Mouse (Mus musculus): Measurements from ENCODE around the gene Mmp2.

Gene Mmp2

DNA sequence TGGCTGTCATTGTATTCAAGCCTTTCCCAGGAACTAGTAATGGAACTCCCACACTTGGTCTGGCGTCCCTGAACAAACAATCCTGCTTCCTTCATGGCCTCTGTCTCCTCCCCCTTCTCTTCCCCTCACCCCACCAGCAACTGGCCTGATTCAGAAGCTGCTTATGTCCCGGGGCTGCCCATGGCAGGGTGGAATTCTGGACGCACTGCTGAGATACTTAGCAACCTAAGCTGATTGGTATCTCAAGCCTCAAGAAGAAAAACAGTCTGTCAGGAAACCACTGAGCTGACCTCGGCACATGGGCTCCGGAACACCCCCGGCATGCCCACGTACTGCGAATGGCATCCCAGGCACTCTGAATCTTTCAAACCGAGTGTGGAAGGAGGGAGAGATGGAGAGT lies 20.2 kb downstream of the Mmp2 start:
- Histone ChIP-seq H3K27me3 (ENCODE audit: insufficient read depth, low read length) (no peaks in the 10 kb centered on the region), H3K4me1 (replicated peaks; ENCODE audit: low read depth, low read length) (peaks cover 25% of the 10 kb centered on the region), H3K4me3 (replicated peaks; ENCODE audit: low read length) (no peak overlapping the region), H3K36me3 (ENCODE audit: insufficient read depth, low read length) (no peaks in the 10 kb centered on the region), H3K9me3 (ENCODE audit: low read length) (no peaks in the 10 kb centered on the region)
- TF ChIP-seq POU5F1 (IDR thresholded peaks at IDR 0.05; ENCODE audit: borderline replicate concordance, low read length), result no peak
- TF ChIP-seq CTCF (conservative IDR thresholded peaks at IDR 0.05; ENCODE audit: low read length), result no peak
- no peak for TF ChIP-seq NANOG (IDR thresholded peaks at IDR 0.05; ENCODE audit: borderline replicate concordance, low read length)

DNA sequence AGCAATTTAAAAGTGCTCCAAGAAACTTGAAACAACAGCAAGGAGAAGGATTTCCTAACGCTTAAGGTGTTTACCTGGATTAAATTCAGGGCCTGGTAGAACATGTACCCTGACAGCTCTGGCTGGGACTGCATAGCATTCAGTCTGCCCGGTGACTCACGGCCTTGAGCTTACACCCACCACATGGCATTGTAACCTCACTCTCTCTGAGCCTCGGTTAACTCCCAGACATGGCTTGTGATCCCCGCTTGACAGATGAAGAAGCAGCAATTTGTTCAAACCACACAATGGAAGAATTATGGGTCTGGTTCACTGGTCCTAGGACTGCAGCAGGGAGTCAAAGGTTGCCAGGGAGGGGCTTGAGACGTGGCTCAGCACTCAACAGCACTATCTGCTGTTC lies 22.2 kb downstream of the Mmp2 start:
- Histone ChIP-seq H3K4me3 (replicated peaks; ENCODE audit: low read length) (no peak overlapping the region), H3K9me3 (ENCODE audit: low read length) (no peaks in the 10 kb centered on the region), H3K27me3 (ENCODE audit: insufficient read depth, low read length) (peaks cover 12% of the 10 kb centered on the region), H3K4me1 (replicated peaks; ENCODE audit: low read depth, low read length) (peaks cover 25% of the 10 kb centered on the region), H3K36me3 (ENCODE audit: insufficient read depth, low read length) (no peaks in the 10 kb centered on the region)
- no peak for TF ChIP-seq CTCF (conservative IDR thresholded peaks at IDR 0.05; ENCODE audit: low read length)
- no peak for TF ChIP-seq POU5F1 (IDR thresholded peaks at IDR 0.05; ENCODE audit: borderline replicate concordance, low read length)

DNA sequence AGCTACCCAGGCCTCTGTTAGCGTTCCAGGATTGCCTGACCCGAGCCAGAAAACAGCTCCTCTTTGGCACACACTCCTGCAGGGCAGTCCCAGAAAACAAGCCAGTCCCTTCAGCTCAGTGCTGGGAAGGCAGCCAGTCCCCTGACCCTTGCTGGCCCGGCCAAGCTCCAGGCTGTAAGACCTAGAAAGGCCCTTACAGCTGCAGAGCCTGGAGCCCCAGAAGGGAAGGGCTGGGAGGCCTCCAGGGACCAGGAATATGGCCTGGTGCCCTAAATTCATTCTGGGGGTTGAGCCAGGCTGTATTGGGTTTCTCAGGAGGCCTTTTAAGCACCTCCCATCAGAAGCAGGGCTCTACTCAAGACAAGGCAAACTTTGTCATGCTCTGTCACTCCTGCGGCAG lies 23.1 kb downstream of the Mmp2 start:
- Histone ChIP-seq H3K9me3 (ENCODE audit: low read length) (no peaks in the 10 kb centered on the region), H3K27me3 (ENCODE audit: insufficient read depth, low read length) (peaks cover 20% of the 10 kb centered on the region), H3K4me3 (replicated peaks; ENCODE audit: low read length) (no peak overlapping the region), H3K4me1 (replicated peaks; ENCODE audit: low read depth, low read length) (peaks cover 28% of the 10 kb centered on the region), H3K36me3 (ENCODE audit: insufficient read depth, low read length) (no peaks in the 10 kb centered on the region)
- no peak for TF ChIP-seq POU5F1 (IDR thresholded peaks at IDR 0.05; ENCODE audit: borderline replicate concordance, low read length)
- no peak for TF ChIP-seq NANOG (IDR thresholded peaks at IDR 0.05; ENCODE audit: borderline replicate concordance, low read length)
- TF ChIP-seq CTCF (conservative IDR thresholded peaks at IDR 0.05; ENCODE audit: low read length), result no peak

- no peak for TF ChIP-seq CTCF (conservative IDR thresholded peaks at IDR 0.05; ENCODE audit: low read length)
- no peak for TF ChIP-seq POU5F1 (IDR thresholded peaks at IDR 0.05; ENCODE audit: borderline replicate concordance, low read length)
- TF ChIP-seq NANOG (IDR thresholded peaks at IDR 0.05; ENCODE audit: borderline replicate concordance, low read length), result no peak
- peaks cover 35% of the 10 kb centered on the region for H3K4me1 ChIP-seq (replicated peaks; ENCODE audit: low read depth, low read length)
Observed at GRCm38 (mm10) chr8:92851381-92851780, 24.3 kb downstream of the Mmp2 start.

DNA sequence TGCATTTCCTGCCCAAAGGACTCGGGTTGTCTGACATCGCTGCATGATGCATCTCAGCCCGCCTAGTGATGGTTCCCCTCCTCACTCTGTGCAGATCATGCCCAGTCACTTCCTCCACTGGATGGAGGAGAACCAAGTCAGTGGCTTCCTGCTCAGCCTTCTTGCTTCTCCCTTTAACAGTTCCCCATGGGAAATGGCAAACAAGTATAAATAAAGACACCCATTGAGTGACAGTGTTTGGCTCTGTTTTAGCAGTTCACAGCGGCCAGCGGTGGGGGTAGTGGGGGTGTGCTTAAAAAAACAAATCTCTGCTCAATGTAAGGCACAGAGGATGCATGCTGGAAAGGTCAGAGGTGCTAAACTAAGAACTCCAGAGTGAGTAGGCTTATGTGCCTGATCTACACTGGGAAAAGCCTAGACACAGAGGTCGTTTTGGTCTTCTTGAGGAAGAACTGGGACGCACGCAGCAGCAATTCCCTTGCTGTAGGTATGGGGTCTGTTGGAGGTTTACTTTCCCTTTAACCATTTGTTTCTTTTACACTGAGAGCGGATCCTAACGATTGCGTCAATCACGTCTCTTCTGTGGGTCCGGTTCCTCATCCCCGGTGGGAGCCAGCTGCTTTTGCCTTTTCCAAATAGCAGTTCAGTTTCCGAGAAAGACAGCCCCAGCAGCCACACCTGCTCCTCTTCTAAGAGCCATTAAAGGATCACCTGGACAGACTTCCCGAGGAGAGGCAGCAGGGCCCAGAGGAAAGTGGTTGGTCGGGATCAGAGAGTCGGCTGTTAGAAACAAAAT lies 26.3 kb downstream of the Mmp2 start:
- no peak overlapping the region for H3K4me3 ChIP-seq (replicated peaks; ENCODE audit: low read length)
- H3K36me3 ChIP-seq (ENCODE audit: insufficient read depth, low read length), result no peaks in the 10 kb centered on the region
- H3K27me3 ChIP-seq (ENCODE audit: insufficient read depth, low read length), result peaks cover 33% of the 10 kb centered on the region
- TF ChIP-seq POU5F1 (IDR thresholded peaks at IDR 0.05; ENCODE audit: borderline replicate concordance, low read length) (no peak), NANOG (IDR thresholded peaks at IDR 0.05; ENCODE audit: borderline replicate concordance, low read length) (no peak), CTCF (conservative IDR thresholded peaks at IDR 0.05; ENCODE audit: low read length) (no peak)
- H3K9me3 ChIP-seq (ENCODE audit: low read length), result no peaks in the 10 kb centered on the region
- peaks cover 26% of the 10 kb centered on the region for H3K4me1 ChIP-seq (replicated peaks; ENCODE audit: low read depth, low read length)

More at GRCm38 (mm10) chr8:92851381-92851780, 24.3 kb downstream of the Mmp2 start:
- Histone ChIP-seq H3K9me3 (ENCODE audit: low read length) (no peaks in the 10 kb centered on the region), H3K4me3 (replicated peaks; ENCODE audit: low read length) (no peak overlapping the region), H3K36me3 (ENCODE audit: insufficient read depth, low read length) (no peaks in the 10 kb centered on the region), H3K27me3 (ENCODE audit: insufficient read depth, low read length) (peaks cover 31% of the 10 kb centered on the region)

GRCm38 (mm10) chr8:92854673-92855072 lies 27.6 kb downstream of the Mmp2 start:
- peaks cover 33% of the 10 kb centered on the region for H3K27me3 ChIP-seq (ENCODE audit: insufficient read depth, low read length)
- TF ChIP-seq POU5F1 (IDR thresholded peaks at IDR 0.05; ENCODE audit: borderline replicate concordance, low read length), result no peak
- no peak for TF ChIP-seq NANOG (IDR thresholded peaks at IDR 0.05; ENCODE audit: borderline replicate concordance, low read length)
- TF ChIP-seq CTCF (conservative IDR thresholded peaks at IDR 0.05; ENCODE audit: low read length), result no peak
- H3K36me3 ChIP-seq (ENCODE audit: insufficient read depth, low read length), result no peaks in the 10 kb centered on the region
- no peaks in the 10 kb centered on the region for H3K9me3 ChIP-seq (ENCODE audit: low read length)
- no peak overlapping the region for H3K4me3 ChIP-seq (replicated peaks; ENCODE audit: low read length)
- H3K4me1 ChIP-seq (replicated peaks; ENCODE audit: low read depth, low read length), result peaks cover 14% of the 10 kb centered on the region

DNA sequence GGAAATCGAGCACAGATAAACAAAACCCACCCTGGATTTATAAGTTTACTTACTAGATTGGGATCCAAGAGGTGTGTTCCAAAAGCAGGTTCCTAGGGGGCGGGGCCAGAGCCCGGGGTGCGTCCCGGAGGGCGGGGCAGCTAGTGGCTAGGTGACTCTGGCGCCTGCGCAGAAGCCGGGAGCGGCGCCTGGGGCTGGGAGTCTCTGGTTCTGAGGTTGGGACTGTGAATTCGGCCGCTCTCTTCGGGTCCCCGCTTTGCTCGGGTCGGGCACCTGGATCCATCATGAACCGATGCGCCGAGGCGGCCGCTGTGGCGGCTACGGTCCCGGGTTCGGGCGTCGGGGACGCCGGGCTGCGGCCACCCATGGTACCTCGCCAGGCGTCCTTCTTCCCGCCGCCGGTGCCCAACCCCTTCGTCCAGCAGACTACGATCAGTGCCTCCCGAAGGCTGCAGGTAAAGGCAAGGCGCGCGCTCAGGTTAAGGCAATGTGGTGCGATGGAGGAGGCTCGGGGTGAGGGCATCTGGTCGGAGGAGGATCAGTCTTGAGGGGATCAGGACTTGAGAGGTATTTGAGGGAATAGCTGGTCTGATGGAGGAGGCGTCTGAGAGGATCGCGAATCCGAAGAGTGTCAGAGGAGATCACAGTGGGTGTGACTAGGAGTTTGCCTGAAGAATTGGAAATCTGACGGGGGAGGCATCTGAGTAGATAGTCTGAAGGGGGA lies 28.2 kb downstream of the Mmp2 start, which contains the start of gene Lpcat2:
Gene Lpcat2, plus strand, starts transcription at position 169 of the 724 bp plus-strand sequence.
- Histone ChIP-seq H3K4me1 (replicated peaks; ENCODE audit: low read depth, low read length) (peaks cover 10% of the 10 kb centered on the region), H3K9me3 (ENCODE audit: low read length) (no peaks in the 10 kb centered on the region), H3K27me3 (ENCODE audit: insufficient read depth, low read length) (peaks cover 33% of the 10 kb centered on the region), H3K4me3 (replicated peaks; ENCODE audit: low read length) (peak within 1 kb of the TSS; percentile 88), H3K36me3 (ENCODE audit: insufficient read depth, low read length) (no peaks in the 10 kb centered on the region)
- TF ChIP-seq CTCF (conservative IDR thresholded peaks at IDR 0.05; ENCODE audit: low read length) (no peak), POU5F1 (IDR thresholded peaks at IDR 0.05; ENCODE audit: borderline replicate concordance, low read length) (no peak), NANOG (IDR thresholded peaks at IDR 0.05; ENCODE audit: borderline replicate concordance, low read length) (no peak)

GRCm38 (mm10) chr8:92856273-92856986 lies 29.3 kb downstream of the Mmp2 start:
- Histone ChIP-seq H3K27me3 (ENCODE audit: insufficient read depth, low read length) (peaks cover 33% of the 10 kb centered on the region), H3K36me3 (ENCODE audit: insufficient read depth, low read length) (no peaks in the 10 kb centered on the region), H3K4me3 (replicated peaks; ENCODE audit: low read length) (no peak overlapping the region; the same call in 1 of the 2 replicates), H3K4me1 (replicated peaks; ENCODE audit: low read depth, low read length) (peaks cover 10% of the 10 kb centered on the region), H3K9me3 (ENCODE audit: low read length) (no peaks in the 10 kb centered on the region)
- TF ChIP-seq CTCF (conservative IDR thresholded peaks at IDR 0.05; ENCODE audit: low read length), result no peak
- no peak for TF ChIP-seq POU5F1 (IDR thresholded peaks at IDR 0.05; ENCODE audit: borderline replicate concordance, low read length)
- TF ChIP-seq NANOG (IDR thresholded peaks at IDR 0.05; ENCODE audit: borderline replicate concordance, low read length), result no peak
